Mouse (Mus musculus) lung, postnatal 0 days (tissue): ENCODE measurements around the gene Ppp1r9a.

Experiments
- CTCF ChIP-seq: IDR thresholded peaks from 2 replicates; pipeline ENCODE4 v1.5.1; 2016; ENCODE audit warnings: antibody characterized with exemption, mild to moderate bottlenecking
- EP300 ChIP-seq: IDR thresholded peaks from 2 replicates; pipeline ENCODE4 v1.6.1; 2016; ENCODE audit warnings: antibody characterized with exemption, mild to moderate bottlenecking, control low read depth

GRCm38 (mm10) chr6:4948056-4948455 is 45.3 kb downstream of the Ppp1r9a start:
- TF ChIP-seq EP300: no peak
- TF ChIP-seq CTCF: no peak
